Mouse (Mus musculus) thymus, adult 2 months (tissue): ENCODE measurements at regions not wholly inside any gene's neighbourhood (a gene's known extent, or its start where the extent isn't known, plus 50 kb on each side); places are given as distances from the start of the nearest gene placed in this dataset.
A peak's percentile ranks its signal among the peaks of the same experiment; 100 is the strongest.

Experiments
- DNase-seq: peaks from one replicate; pipeline ENCODE4 v3.0.0; 2021
- H3K27ac ChIP-seq: fragments of 200-500 bp; 2 replicates; pipeline ENCODE4 v1.5.1; 2012; ENCODE audit warnings: low read length, control low read depth; ENCODE audit not compliant: control insufficient read depth, insufficient read depth
- H3K27me3 ChIP-seq: fragments of 200-500 bp; 2 replicates; pipeline ENCODE4 v1.6.1; 2012; ENCODE audit warnings: mild to moderate bottlenecking, low read length, moderate library complexity, mixed read lengths; ENCODE audit not compliant: control insufficient read depth, insufficient read depth
- H3K36me3 ChIP-seq: fragments of 200-500 bp; 2 replicates; pipeline ENCODE4 v1.6.1; 2012; ENCODE audit warnings: mild to moderate bottlenecking, low read length, moderate library complexity; ENCODE audit not compliant: control insufficient read depth, insufficient read depth
- H3K4me1 ChIP-seq: fragments of 200-500 bp; replicated peaks from 2 replicates; pipeline ENCODE4 v1.6.1; 2012; ENCODE audit warnings: low read length; ENCODE audit not compliant: control insufficient read depth, insufficient read depth
- H3K4me3 ChIP-seq: fragments of 200-500 bp; 2 replicates; pipeline ENCODE4 v1.5.1; 2012; ENCODE audit warnings: mild to moderate bottlenecking, low read length, control low read depth, moderate library complexity; ENCODE audit not compliant: control insufficient read depth, insufficient read depth
- CTCF ChIP-seq: fragments of 200-500 bp; IDR thresholded peaks from 2 replicates; pipeline ENCODE4 v1.5.1; 2012; ENCODE audit warnings: mild to moderate bottlenecking, control low read depth, low read length, moderate library complexity, borderline replicate concordance; ENCODE audit not compliant: control insufficient read depth, poor library complexity, insufficient read depth; ENCODE audit errors: extremely low read depth
- POLR2A ChIP-seq: fragments of 200-500 bp; IDR thresholded peaks from 2 replicates; pipeline ENCODE4 v1.6.1; 2012; ENCODE audit warnings: mild to moderate bottlenecking, low read length, control low read depth, moderate library complexity; ENCODE audit not compliant: control insufficient read depth, poor library complexity, insufficient read depth; ENCODE audit errors: extremely low read depth
- WGBS: fragments of 180-500 bp; shearing (Covaris S2); methylation state at CpG from one replicate; pipeline ENCODE4 v1.1.7; 2018; 5-methylcytosine and 5-hydroxymethylcytosine counted together

DNA sequence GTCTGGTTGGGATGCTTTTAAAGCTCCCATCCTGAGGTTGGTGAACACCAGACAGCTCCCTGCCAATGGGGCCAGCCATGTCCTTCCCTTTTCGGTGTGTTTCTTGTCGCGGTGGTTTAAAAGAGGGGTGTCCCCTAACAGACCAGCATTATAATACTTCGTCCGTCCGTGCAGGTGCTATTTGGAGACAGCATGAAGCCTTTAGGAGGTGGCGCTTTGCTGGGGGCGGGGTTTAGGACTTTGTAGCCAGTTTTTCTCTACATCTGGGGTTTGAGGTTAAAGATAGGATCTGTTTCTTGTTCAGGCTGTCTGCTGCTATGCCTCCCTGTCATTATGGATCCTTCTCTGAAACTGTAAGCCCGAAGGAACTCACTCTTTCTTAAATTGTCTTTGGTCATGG, 89.3 kb upstream of the Rbms1 start:
- peak; percentile 22 for DNase-seq
- H3K36me3 ChIP-seq = no peaks in the 10 kb centered on the region
- no peak for TF ChIP-seq POLR2A
- TF ChIP-seq CTCF = no peak
- H3K4me3 ChIP-seq = no peak overlapping the region
- WGBS = 7% methylated on average over 9 of the region's 9 CpGs
- H3K4me1 ChIP-seq = peaks cover 6% of the 10 kb centered on the region
- no peaks in the 10 kb centered on the region for H3K27me3 ChIP-seq
- H3K27ac ChIP-seq = no peak overlapping the region

DNA sequence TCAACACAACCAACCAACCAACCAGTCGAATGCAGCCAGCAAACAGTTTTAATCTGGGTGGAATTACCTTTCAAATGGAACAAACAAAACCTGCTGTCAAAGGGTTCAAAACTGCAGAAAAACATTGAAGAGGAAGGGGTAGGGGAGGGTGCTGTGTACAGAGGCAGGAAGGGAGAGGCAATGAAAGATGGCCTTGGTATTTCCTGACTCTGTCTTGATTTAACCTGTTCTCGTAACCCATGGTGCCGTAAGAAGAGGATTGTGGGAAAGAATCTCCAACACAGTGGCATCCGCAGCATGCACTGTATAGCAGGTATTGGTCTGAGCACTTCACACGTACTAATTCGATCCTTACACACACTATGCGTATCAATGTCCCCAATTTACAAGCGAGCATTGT, 88.8 kb upstream of the Rbms1 start:
- H3K4me3 ChIP-seq = no peak overlapping the region
- no peak for DNase-seq
- no peak overlapping the region for H3K27ac ChIP-seq
- TF ChIP-seq CTCF = no peak
- no peak for TF ChIP-seq POLR2A
- H3K27me3 ChIP-seq = no peaks in the 10 kb centered on the region
- peaks cover 6% of the 10 kb centered on the region for H3K4me1 ChIP-seq
- H3K36me3 ChIP-seq = no peaks in the 10 kb centered on the region
- 82% methylated on average over 8 of the region's 8 CpGs for WGBS

DNA sequence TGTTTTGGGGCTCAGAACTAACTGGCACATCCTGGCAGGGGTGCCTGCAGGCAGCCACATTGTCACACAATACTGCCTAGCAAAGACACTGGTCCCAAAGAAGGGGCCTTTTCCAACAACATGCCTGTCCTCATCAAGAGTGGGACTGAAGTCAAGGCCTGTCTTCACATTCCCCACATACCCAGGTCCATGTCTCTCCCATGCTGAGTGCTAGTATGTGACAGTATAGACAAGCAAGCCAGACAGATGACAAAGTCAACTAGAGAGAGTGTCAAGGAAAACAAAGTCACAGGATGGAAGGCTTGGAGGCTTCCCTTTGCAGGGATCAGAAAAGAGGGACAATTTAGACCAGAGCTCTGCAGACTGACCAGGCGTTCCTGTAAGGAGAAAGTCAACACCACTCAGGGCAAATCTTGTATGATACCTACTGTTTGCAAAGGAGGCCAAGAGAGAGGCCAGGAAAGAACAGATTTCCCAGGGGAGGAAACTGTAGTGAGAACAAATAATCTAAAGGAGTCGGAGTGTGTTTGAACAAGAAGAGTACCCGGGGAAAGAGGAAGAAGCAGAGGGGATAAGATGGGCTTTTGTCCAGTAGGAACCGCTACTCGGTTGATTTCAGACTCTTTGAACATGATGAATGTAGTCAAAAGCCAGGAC, 83.2 kb upstream of the Rbms1 start:
- no peaks in the 10 kb centered on the region for H3K4me1 ChIP-seq
- H3K4me3 ChIP-seq = no peak overlapping the region
- no peak overlapping the region for H3K27ac ChIP-seq
- H3K36me3 ChIP-seq = no peaks in the 10 kb centered on the region
- TF ChIP-seq POLR2A (no peak), CTCF (no peak)
- 87% methylated on average over 5 of the region's 5 CpGs for WGBS
- DNase-seq = no peak
- no peaks in the 10 kb centered on the region for H3K27me3 ChIP-seq

DNA sequence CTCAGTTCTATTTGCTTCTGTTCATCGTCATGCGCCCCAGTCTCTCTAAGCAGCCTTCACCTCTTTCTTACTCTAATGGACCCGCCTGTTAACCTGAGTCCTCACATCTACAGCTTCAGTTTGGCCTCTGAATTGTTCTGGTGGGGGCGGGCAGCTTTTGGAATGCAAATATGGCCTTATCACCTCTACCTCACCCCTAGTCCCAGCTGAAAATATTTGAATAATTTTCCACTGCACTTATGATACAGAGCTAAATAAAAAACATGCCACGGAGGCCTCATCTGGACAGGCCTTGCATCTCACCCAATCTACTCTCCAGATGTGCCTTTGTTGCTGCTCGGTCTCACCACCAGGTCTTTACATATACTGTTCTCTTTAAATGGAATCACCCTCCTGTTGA, 82.5 kb upstream of the Rbms1 start:
- Histone ChIP-seq H3K36me3 (no peaks in the 10 kb centered on the region), H3K27ac (no peak overlapping the region), H3K27me3 (no peaks in the 10 kb centered on the region), H3K4me3 (no peak overlapping the region), H3K4me1 (no peaks in the 10 kb centered on the region)
- no peak for DNase-seq
- TF ChIP-seq CTCF (no peak), POLR2A (no peak)
- WGBS = 95% methylated on average over 6 of the region's 6 CpGs

DNA sequence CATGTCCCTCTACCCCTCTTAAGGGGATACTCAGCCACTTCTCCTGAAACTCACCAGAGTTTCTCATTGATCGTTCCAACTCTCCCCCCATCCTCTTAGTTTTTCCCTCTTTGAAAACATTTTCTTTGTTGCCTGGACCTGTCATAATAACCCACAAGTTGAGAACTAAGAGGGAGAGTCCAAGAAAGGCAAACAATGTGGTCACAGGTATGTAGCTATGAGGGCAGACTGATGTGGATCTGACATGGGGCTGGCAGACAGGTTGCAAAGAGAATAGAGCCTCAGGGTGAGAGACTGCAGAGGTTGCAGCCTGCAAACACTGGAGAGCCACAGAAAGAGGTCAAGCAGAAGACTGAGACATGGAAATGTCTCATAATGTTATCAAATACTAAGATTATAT, 69.9 kb upstream of the Rbms1 start:
- Histone ChIP-seq H3K27ac (no peak overlapping the region), H3K36me3 (no peaks in the 10 kb centered on the region), H3K4me1 (no peaks in the 10 kb centered on the region), H3K27me3 (no peaks in the 10 kb centered on the region), H3K4me3 (no peak overlapping the region)
- TF ChIP-seq POLR2A (no peak), CTCF (no peak)
- no peak for DNase-seq
- WGBS = 95% methylated on average over 1 of the region's 1 CpGs

DNA sequence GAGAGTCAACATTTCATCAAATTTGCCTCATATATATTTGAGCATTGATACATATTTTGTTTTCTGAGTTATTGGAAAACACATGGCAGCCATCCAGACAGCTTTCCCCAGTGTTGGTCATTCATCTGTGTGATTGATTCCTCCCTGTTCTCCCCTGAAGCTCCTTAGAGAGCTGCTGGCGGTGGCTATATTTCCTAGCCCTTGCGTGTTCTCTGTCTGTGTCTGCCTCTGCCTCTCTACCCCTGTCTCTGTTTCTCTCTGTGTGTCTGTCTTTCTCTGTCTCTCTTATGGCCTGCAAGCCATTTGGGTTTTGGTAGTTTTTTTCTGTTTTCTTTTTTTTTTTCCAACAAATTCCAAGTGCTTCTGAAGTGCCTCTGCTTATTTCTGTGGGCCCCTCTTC, 66.7 kb upstream of the Rbms1 start:
- Histone ChIP-seq H3K4me3 (no peak overlapping the region), H3K36me3 (no peaks in the 10 kb centered on the region), H3K27ac (no peak overlapping the region), H3K27me3 (no peaks in the 10 kb centered on the region), H3K4me1 (no peaks in the 10 kb centered on the region)
- DNase-seq = no peak
- WGBS = 100% methylated on average over 2 of the region's 2 CpGs
- TF ChIP-seq POLR2A (no peak), CTCF (no peak)

DNA sequence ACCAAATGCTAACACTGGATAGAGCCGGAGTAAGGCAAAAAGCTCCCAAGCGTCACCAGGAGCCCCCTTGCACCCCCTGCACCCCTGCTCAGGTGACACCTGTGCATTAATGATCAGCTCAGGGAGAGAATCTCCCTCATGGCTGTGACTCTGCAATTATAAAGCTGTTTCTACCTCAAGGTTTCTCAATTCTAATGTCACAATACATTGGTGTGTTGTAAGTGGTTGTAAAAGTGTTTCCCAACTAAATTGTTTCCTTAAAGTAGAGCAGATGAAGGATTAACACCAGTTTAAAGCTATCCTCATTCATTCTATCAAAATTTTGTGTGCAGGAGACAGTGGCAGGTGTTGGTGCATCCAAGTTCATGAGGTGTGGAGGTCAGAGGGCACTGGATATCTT, 65.6 kb upstream of the Rbms1 start:
- no peaks in the 10 kb centered on the region for H3K36me3 ChIP-seq
- TF ChIP-seq POLR2A (no peak), CTCF (no peak)
- no peak for DNase-seq
- no peak overlapping the region for H3K4me3 ChIP-seq
- no peaks in the 10 kb centered on the region for H3K4me1 ChIP-seq
- no peak overlapping the region for H3K27ac ChIP-seq
- no peaks in the 10 kb centered on the region for H3K27me3 ChIP-seq
- WGBS = 95% methylated on average over 2 of the region's 2 CpGs
